Mouse (Mus musculus) forebrain, embryonic 16.5 days (tissue): ENCODE results near the gene Gm11361. TPM values are rescaled to one million over a fixed set of nuclear protein-coding genes. Genes with fewer than 3 reads are reported as not detected.

Source experiments
- polyA plus RNA-seq: library from polyadenylated mRNA; unstranded; fragments of >200 nt; fragmentation: Nextera tagmentation; extraction: Ambion mirVana; gene quantifications from 2 replicates; pipeline ENCODE4 v1.2.1, GENCODE M21; 2015

The Gm11361 gene
- polyA plus RNA-seq, 1 experiment from 2014 or later = 3.3 TPM

Other genes starting within 250 kb of the Gm11361 start
- gene Prl4a1, start 241.3 kb upstream of the Gm11361 start, polyA plus RNA-seq = not detected in 2 replicates
- not detected in 2 replicates for gene Prl5a1, start 115.0 kb upstream of the Gm11361 start, polyA plus RNA-seq